Mouse (Mus musculus) bone marrow macrophage, adult 2 months (primary cell): ENCODE measurements around the gene Kcnmb3.

Source experiments
- CTCF ChIP-seq: IDR thresholded peaks from 2 replicates; pipeline ENCODE4 v1.5.1; 2012; ENCODE audit warnings: low read depth, mild to moderate bottlenecking, low read length, moderate library complexity
- POLR2A ChIP-seq: IDR thresholded peaks from 2 replicates; pipeline ENCODE4 v1.6.1; 2012; ENCODE audit warnings: mild to moderate bottlenecking, low read depth, low read length, borderline replicate concordance

DNA sequence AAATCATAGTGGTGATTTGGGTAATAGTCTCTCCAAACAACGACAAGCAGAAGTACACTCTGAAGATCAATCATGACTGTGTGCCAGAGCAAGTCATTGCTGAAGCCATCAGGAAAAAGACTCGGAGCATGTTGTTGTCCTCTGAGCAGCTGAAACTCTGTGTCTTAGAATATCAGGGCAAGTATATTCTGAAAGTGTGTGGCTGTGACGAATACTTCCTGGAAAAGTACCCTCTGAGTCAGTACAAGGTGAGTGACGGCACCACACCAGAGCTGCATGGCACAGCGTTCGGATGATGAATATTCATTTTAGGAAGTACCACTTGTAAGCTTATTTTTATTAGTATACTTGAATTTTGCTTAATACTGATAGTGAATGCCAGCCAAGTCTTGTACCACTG is 54.2 kb downstream of the Kcnmb3 start:
- TF ChIP-seq CTCF (no peak), POLR2A (no peak)
